Mouse (Mus musculus): ENCODE data around the gene Sp100.

The Sp100 gene

DNA sequence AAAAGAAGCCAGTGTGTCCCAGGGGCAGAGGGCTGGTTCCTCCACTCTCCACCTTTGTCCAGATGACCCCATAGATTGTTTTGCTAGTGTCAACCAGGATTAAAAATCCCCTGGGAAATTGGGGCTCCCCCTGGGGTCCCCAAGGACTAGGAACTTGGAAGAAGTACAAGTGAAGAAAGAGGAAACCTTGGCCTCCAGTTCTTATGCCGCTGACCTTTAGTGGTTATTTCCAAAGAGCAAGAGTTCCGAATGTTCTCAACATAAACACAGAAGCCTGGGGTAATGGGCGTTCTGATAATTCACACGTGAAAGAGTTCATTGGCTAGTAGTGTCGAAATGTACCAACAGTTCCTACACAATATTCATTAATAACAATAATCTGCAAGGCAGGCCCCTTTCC is 96.7 kb downstream of the Sp100 start:
- DNase-seq (ENCODE audit: low read depth, low spot score): no peak

DNA sequence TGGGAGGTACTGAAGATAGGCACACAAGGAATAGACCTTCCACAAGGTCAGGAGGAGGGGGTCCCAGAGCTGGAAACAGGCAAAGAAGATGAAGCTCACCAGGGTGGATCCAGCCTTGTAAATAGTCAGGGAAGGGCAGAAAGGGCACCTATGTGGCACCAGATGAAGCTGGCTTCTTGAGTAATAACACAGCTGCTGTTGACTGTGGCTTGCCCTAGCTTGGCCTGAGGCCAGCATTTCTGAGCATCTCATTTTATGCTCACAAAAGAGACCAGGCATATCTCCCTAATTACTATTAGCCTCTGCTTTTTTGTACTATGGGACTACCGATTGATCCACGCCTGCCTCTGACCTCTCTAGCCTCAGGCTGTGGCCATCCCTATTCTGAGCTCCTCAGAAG is 100.0 kb downstream of the Sp100 start:
- no peak for DNase-seq (ENCODE audit: low read depth, low spot score)

DNA sequence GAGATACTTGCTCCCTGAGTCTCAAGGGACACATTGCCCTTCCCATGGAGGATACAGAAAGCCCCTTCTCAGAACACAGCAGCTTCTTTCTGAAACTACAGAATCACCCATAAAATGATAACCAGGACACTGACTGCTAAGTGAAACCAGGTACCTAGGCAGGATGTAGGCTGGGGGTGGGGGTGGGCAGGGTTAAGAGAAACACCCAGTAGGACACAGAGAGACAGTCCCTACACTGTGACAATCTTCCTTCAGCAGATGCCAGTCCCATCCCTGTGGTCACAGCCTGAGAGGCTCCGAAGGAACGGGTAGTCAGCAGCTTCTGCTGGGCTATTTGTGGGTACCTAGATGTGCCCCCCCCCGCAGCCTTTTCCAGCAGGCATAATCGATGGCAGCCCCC is 100.9 kb downstream of the Sp100 start:
- no peak for DNase-seq (ENCODE audit: low read depth, low spot score)

DNA sequence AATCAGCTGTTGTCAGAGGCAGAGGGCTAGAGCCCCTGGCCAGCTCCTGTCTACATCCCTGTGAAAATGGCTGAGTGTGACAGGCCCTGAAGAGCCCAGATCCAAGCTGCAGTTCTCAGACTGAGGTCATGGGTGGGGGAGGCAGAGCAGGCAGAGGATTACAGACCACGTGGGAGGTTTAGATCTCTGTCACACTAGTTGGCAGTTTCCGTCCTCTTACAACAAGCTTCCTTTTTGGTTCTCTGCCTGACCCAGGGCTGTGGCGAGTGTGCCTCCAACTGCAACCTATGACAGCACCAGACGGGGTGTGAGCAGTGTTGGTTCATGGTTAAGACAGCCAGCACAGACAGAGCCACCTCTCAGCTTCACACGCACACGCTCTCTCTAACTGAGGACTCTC is 101.7 kb downstream of the Sp100 start:
- DNase-seq (ENCODE audit: low read depth, low spot score): no peak

DNA sequence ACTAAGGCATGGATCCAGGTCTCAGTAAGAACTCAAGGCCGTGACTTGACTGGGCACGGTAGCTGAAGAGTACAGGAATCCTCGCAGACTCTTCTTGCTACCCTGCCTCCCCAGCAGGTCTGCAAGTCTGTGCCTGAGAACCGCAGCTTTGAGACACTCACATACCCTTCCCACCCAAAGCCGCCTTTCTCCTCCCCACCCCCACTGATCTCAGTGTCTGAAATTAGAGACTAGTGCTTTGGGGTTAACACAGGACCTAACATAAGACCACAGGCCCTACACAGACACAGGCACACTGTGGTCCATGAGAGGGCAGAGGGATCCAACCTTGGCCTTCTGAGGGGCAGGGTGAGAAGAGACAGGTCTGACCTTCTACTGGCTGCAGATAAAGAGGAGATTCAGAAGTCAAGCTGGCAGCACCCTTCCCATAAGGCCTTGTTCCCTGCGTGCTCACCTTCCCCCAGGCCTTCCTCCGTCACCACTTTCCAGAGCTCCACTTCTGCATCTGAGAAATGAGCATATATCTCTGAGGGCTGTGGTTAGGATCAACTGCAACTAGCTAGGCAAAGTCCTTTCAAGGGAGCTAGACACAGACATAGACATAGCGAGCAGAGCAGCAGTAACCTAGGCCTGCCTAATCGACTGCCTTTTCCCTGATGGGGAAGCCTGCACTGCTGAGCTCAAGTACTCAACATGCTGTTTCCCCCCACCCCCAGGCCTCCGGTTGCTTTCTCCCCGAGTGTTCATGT is 102.3 kb downstream of the Sp100 start:
- no peak for DNase-seq (ENCODE audit: low read depth, low spot score)

DNA sequence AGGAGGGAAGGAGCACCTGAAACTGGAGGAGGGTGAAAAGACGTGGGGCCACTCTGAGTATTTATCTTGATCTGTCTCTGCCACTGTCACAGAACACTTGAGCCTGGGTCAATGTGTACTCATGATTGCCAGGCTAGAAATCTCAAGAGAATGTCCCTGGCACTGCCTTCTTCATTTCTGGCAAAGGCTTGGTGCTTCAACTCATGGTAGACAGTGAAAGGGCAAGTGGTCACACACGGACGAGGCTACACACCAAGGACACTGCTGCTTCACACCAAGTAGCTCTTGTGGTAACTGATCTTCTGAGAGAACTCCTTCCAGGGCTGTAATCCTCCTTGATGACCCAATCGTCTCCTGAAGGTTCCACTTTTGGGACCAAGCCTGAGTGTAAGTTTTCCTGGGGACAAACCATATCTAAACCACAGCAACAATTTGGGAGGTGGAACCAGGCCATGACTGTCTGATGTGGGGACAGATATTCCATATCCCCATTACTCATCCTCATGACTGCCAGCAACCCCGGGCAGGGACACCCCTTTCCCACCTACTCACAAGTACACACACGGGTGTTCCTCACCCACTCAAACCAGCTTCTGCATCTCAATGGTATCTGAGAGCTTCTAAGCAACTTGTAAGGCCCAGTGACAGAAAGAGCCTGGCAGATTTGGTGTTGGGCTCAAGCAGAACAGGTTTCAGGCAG is 107.9 kb downstream of the Sp100 start:
- no peak for DNase-seq (ENCODE audit: low read depth, low spot score)

DNA sequence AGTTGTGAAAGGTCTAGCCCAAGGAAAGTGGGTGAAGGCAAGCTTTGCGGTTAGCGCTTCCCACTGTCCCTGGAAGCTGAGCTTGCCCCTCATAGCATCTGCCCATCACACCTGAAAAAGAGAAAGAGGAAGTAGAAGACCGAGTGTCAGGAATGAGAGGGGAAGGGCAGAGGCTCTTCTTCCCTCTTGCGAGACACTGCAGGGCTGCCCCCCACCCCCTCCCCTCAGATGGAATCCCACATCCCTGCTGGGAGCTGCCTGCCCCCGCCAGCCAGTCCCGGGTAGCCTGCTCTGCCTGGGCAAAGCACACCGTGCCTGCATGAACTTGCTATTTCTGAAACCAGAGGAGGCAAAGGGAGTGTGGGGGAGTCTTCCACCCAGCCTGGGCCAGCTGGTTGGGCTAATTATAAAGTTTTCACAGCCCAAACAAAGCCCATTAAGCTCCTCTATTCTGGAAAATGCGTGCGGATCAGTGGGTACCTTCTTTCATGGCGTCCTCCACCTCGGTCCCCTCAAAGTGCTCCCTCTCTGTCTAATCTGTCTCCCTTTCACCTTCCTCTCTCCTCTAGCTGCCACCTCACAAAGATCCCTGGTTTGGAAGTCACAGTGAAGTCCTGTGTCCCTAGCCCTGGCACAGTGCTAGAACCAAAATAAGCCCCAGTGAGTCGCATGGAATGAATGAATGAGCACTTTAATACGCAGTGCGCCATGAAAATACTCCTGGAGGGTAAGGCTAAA is 108.6 kb downstream of the Sp100 start:
- no peak for DNase-seq (ENCODE audit: low read depth, low spot score)

DNA sequence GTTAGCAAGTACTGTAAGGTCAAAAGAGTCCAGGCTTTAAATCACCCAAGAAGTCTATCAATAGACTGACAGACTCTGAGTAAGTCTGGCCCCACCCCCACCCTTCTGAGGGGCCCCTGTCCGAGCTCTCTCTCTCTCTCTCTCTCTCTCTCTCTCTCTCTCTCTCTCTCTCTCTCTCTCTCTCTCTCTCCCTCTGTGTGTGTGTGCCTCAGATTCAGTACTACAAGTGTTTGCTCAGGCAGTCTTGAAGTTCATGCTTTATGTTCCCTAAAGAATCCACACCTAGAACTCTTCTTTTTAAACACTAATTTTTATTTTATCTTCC is 109.1 kb downstream of the Sp100 start:
- DNase-seq (ENCODE audit: low read depth, low spot score): no peak
